ENCODE assay signal across 25 mouse cellular contexts in the genomic region with DNA sequence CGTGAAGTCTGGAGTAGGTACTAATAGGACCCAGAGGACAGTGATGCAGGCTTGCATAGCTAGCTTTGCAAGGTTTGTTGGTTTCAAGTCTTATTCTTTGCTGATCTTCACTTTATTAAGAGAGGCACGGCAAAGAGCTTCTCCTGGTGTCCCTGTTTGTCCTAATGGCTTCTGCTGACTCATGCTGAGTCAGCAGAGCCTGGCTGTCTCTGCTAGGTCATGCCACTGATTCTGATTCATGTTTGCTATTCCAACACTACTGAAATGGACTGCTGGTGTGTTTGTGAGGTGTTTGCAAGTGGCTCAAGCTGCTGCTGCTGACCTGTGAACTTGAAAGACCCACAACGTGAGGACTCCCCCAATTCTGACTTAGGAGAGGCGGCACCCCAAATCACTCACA. TPM values are rescaled to one million over a fixed set of nuclear protein-coding genes. Genes with fewer than 3 reads are reported as not detected.
DNase-seq lines count a peak whose midpoint lies in the region; ATAC-seq lines count a peak whose summit lies in the region.
"Had no signal": no experiment of that assay in that cellular context is flagged by ENCODE, and none has a peak within 500 bp of the region (broad histone marks: within the 10 kb centered on the region; RNA-seq: fewer than 3 reads in every experiment).

No protein-coding gene starts in this region.

- no peaks in the 10 kb centered on the region for H3K9me3 ChIP-seq in midbrain, embryonic 16.5 days (replicated peaks; ENCODE audit: control insufficient read depth, low read length, poor library complexity, severe bottlenecking)
- H3K9me3 ChIP-seq: embryonic facial prominence, embryonic 10.5 days; embryonic facial prominence, embryonic 15.5 days; limb, embryonic 12.5 days; midbrain, embryonic 13.5 days had no signal

- 93% methylated on average over 4 of the region's 4 CpGs for WGBS in midbrain, embryonic 16.5 days

- H3K27me3 ChIP-seq in midbrain, embryonic 16.5 days (ENCODE audit: control insufficient read depth, insufficient read depth, low read depth, low read length), result no peaks in the 10 kb centered on the region
- H3K27me3 ChIP-seq: embryonic facial prominence, embryonic 15.5 days; limb, embryonic 12.5 days; liver, embryonic 15.5 days; midbrain, embryonic 13.5 days had no signal

- no peak overlapping the region for H3K4me3 ChIP-seq in midbrain, embryonic 16.5 days (ENCODE audit: low read depth, low read length)
- H3K4me3 ChIP-seq: embryonic facial prominence, embryonic 10.5 days; embryonic facial prominence, embryonic 15.5 days; left cerebral cortex, adult 2 months; limb, embryonic 12.5 days; liver, embryonic 15.5 days; midbrain, embryonic 13.5 days had no signal

- H3K36me3 ChIP-seq in midbrain, embryonic 16.5 days (ENCODE audit: control insufficient read depth, insufficient read depth, low read length), result no peaks in the 10 kb centered on the region
- H3K36me3 ChIP-seq: embryonic facial prominence, embryonic 10.5 days; embryonic facial prominence, embryonic 15.5 days; limb, embryonic 12.5 days; liver, embryonic 15.5 days; midbrain, embryonic 13.5 days had no signal

- H3K9ac ChIP-seq in midbrain, embryonic 16.5 days (ENCODE audit: low read depth, low read length), result no peak overlapping the region
- H3K9ac ChIP-seq: embryonic facial prominence, embryonic 15.5 days; hindbrain, embryonic 14.5 days; limb, embryonic 12.5 days; liver, embryonic 15.5 days; midbrain, embryonic 13.5 days had no signal

- peak; percentile 20 for DNase-seq in 3134 (ENCODE audit: extremely low read depth, insufficient read length, low spot score)
- DNase-seq in 3T3-L1 (ENCODE audit: low read depth, low spot score), result peak; percentile 40
- peak; percentile 27 for DNase-seq in NIH3T3 (ENCODE audit: low read depth)
- no peak for DNase-seq in layer of hippocampus, postnatal 36 days
- DNase-seq: adrenal gland, postnatal 25 days; cerebellum, adult 8-10 months; cerebellum, postnatal 25 days; gastrocnemius, postnatal 14 days; kidney, adult 9 months; kidney, postnatal 14 days; lung, postnatal 4 days; thymus, postnatal 4 days had no signal

- H3K4me2 ChIP-seq in midbrain, embryonic 16.5 days (ENCODE audit: low read length), result no peak overlapping the region
- H3K4me2 ChIP-seq: embryonic facial prominence, embryonic 15.5 days; heart, embryonic 11.5 days; hindbrain, embryonic 14.5 days; limb, embryonic 12.5 days; liver, embryonic 15.5 days; midbrain, embryonic 13.5 days had no signal

- peak; percentile 77 for ATAC-seq in erythroid progenitor cell, adult 5-6 weeks (replicated peaks; ENCODE audit: low FRiP score, poor library complexity, severe bottlenecking)
- no peak for ATAC-seq in midbrain, embryonic 16.5 days
- ATAC-seq: forebrain, embryonic 14.5 days; intestine, postnatal 0 days; lung, postnatal 0 days; midbrain, embryonic 13.5 days had no signal

- H3K27ac ChIP-seq in midbrain, embryonic 16.5 days (ENCODE audit: low read length), result no peak overlapping the region
- H3K27ac ChIP-seq: embryonic facial prominence, embryonic 10.5 days; embryonic facial prominence, embryonic 15.5 days; hindbrain, embryonic 14.5 days; left cerebral cortex, adult 2 months; limb, embryonic 12.5 days; liver, embryonic 15.5 days; midbrain, embryonic 13.5 days had no signal

- no peaks in the 10 kb centered on the region for H3K4me1 ChIP-seq in midbrain, embryonic 16.5 days (ENCODE audit: control insufficient read depth, insufficient read depth, low read length)
- H3K4me1 ChIP-seq: embryonic facial prominence, embryonic 10.5 days; embryonic facial prominence, embryonic 15.5 days; limb, embryonic 12.5 days; midbrain, embryonic 13.5 days had no signal

RNA-seq across cellular contexts. Expression of gene Ppm1b, which starts 58.1 kb away (rescaled TPM):
- total RNA-seq in erythroid progenitor cell, adult 5-6 weeks (2015; ENCODE audit: low replicate concordance), result 102 and 124 TPM in 2 replicates
- 107 and 145 TPM in 2 replicates for total RNA-seq in erythroid progenitor cell, adult 5-6 weeks (2017; ENCODE audit: low replicate concordance)
- polyA plus RNA-seq in midbrain, embryonic 16.5 days (2015; fragmentation: Nextera tagmentation; extraction: Ambion mirVana), result 74.1 and 79.2 TPM in 2 replicates
- 100 to 1,000 TPM; 131 TPM for total RNA-seq in layer of hippocampus, postnatal 36 days (2021)

Comparison
In these comparisons a context has a peak if more than half of its experiments do, and no peak if none do; other contexts are left out.
1. DNase-seq: peak in 3134 (single experiment), 3T3-L1 (single experiment) and NIH3T3 (single experiment); none in layer of hippocampus, postnatal 36 days (0 of 2).